Mouse (Mus musculus) thymus, postnatal 4 days (tissue): Measurements from ENCODE around the gene Plk3.
A peak's percentile ranks its signal among the peaks of the same experiment; 100 is the strongest.

Source experiments
- DNase-seq: peaks from one replicate; pipeline ENCODE4 v3.0.0; 2021

Gene Plk3

DNA sequence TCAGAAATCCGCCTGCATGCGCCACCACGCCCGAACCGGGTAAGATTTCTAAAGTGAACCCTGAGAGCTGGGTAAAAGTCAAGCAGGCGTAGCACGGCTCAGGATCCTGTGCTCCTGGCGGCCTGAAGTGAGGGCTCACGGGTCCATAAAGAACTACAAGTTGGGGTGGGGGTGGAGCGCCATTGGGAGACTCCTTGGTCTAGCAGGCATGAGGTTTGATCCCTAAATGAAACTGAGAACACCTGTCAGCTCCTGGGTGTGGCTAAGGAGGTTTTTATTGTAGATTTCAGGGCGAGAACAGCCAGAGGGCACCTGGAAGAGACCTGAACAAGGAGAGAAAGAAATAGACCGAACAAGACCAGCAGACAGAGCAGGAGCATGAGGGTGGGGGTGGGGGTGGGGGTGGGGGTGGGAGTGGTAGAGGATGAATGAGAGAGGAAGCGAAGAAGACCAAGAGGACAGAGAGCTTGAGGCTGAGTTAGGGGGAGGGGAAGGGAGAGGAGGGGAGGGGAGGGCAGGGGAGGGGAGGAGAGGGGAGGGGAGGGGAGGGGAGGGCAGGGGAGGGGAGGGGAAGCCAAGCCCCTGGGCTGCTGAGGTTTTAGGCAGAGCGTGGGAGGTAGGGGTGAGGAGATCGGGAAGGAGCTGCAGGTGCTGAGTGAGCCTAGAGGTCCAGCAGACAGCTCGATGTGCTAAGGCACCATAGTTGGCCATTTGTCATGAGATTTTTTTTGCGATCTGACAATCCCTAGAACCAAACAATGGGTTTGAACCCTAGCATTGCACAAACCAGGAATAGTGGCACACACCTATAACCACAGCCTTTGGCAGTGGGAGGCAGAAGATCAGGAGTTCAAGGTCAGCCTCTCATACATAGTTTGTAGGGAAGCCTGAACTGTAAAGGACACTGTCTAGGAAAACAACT, 4.8 kb upstream of the Plk3 start:
- DNase-seq: no peak

GRCm38 (mm10) chr4:117136034-117136433, 2.3 kb upstream of the Plk3 start:
- no peak for DNase-seq

GRCm38 (mm10) chr4:117134601-117134995, 835 bp upstream of the Plk3 start:
- DNase-seq: no peak

GRCm38 (mm10) chr4:117133366-117133796, 382 bp downstream of the Plk3 start:
- no peak for DNase-seq

GRCm38 (mm10) chr4:117132794-117133143, 994 bp downstream of the Plk3 start:
- DNase-seq: no peak

GRCm38 (mm10) chr4:117131890-117132793, 1.6 kb downstream of the Plk3 start:
- no peak for DNase-seq

DNA sequence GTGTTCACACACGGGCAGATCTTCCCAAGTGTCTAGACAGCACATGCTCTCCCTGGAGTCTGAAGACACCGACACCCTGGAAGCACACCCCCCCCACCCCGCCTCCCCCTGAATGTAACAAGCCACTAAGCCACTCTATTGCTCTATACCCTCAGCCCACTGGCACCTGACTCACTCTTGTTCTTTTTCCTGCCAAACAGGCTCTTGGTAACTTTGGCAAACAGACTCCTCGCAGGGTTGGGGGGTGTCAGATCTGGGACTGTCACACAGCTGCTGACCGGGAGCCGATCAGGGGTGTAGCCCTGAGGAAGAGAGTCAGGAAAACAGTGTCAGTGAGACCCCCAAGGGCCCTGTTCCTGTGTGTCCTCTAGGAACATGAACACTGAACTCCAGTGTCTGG, 2.6 kb downstream of the Plk3 start:
- no peak for DNase-seq

DNA sequence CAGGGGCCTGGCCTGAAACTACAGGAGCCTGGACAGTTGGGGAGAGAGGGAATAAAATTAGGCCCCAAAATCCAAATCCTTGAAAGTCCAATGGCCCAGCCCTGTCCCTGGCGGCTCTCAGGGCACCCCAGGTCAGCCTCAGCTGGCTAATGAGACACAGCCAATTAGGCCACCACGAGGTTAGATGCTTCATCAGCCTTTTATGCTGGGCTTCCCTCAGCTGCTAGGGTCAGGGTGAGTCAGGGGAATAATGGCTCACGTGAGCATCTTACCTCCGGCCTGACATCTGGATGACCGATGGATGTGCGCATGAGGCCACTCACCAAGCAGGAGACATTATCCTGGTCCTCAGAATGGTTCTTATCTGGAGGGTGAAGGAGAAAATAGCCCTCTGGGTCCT, 3.0 kb downstream of the Plk3 start:
- DNase-seq: no peak

DNA sequence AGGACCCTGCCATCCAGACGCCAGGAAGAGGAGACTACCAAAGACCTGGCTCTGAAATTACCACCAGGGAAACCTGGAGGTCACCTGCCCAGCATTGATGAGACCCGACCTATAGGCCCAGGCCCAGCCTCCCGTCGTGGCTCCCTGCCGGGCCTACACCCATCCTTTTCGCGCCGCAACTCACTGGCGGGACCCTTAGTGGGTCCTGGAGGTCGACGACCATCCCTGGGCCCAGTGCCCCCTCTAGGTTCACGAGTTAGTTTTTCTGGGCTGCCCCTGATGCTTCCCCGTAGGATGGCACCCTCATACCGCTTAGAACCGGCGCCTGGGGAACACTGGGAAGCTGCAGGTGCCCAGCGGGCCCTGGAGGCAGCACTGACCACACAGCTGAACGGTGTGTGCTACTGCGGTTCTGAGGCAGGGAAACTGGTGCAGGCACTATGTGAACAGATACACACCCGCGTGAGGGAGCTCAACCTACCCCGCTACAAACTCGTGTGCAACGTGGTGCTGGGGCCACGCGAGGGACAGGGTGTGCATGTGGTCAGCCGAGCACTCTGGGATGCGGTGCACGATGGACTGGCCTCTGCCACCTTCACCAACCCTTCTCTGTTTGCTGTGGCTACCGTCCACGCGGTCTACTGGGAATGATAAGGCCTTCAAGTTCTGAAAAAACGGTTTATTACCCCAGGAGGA, 5.6 kb downstream of the Plk3 start:
- no peak for DNase-seq

DNA sequence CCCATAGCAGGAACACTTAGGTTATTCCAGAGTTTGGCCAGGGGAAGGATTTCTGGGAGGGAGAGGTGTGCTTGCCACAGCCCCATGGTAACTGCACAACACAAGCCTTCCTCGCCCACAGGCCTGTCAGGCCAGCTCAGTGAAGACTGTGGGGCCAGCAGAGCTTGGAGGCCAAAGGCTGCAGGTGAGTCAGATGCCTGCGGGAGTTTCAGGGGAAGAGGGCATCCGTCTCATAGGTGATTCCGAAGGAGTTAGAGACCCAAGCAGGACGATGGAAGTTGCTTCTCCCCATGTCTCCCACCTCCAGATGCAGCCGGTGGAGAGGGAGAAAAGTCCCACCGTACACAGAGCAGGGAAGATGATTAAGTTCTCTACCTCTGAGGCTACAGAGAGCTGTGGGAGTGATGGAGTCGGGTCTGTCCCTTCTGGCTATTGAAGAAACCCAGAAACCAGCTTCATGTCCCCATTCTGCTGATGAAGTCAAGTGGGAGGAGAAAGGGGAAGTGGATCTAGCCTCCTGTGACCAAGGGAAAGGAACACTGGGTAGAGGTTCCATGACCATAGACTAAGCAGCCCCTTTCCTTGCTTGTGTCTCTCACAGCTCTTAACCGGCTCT, 7.0 kb downstream of the Plk3 start, which contains the start of gene Tctex1d4:
Gene Tctex1d4, plus strand, starts transcription at position 120 of the 616 bp plus-strand sequence.
- DNase-seq: no peak

DNA sequence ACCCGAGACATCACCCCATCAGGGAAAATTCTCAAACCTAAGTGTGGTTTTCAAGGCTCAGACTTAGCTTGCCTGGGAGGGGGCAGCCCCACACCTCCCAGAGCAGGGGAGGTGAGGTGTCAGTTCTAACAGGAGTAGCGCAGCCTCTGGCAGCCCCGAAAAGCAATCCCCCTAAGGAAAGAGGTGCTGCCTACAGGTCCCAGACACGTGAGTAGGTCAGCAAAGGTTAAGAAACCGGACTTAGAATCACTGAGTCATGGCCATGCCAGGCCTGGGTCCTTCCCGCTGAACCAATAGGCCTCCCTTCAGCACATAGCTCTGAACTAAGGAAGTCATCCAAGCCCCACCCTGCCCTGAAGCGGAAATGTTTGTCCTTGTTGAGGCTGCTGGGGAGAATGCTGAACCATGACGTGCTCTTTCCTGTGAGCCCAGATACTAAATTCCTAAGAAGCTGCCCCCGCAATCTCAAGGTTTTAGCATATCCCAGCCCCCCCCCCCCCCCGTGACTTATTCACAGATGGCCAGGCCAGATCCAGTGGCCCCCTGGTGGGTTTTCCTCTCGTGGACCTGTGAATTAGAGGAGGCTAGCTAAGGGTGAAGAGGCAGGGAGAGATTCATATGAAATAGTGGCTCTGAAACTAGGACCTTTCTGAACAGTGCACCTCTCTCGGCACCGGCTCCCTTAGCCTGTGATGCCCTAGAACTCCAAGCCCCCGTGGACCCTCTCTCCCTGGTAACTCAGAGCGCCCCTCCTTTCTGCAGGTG, 7.7 kb downstream of the Plk3 start:
- DNase-seq: peak; percentile 71

DNA sequence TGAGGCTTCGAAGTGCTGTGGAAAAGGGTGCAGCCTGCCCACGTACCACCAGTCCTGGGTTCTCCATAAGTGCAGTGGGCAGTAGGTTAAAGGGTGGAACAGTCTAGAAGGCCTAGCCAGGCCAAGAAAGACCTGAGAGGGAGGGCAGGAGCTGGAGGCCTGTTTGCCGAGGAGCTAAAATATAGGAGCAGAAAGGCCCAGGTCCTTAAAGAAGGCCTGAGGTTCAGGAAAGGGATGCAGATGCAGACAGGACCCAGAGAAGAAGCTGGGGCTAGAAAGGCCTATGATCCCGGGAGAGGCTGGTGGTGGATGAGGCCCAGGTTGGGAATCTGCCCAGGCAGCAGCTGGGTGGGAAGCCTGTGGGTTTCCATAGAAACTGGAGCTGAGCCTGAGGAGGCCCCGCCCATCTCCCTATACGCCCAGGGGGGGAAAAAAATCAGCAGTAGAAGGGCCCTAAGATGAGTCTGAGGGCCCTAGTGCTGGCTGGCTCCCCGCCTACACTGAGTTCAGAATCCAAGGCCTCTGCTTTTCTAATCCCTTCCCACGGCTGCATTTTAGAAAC, 8.3 kb downstream of the Plk3 start, which contains the start of gene Btbd19:
Gene Btbd19, minus strand, starts transcription at position 378 of the 562 bp plus-strand sequence.
- peak; percentile 45 for DNase-seq

GRCm38 (mm10) chr4:117124518-117125347, 9.0 kb downstream of the Plk3 start:
- peak; percentile 70 for DNase-seq

GRCm38 (mm10) chr4:117124218-117124517, 9.6 kb downstream of the Plk3 start:
- no peak for DNase-seq

GRCm38 (mm10) chr4:117123546-117124217, 10.1 kb downstream of the Plk3 start:
- no peak for DNase-seq

GRCm38 (mm10) chr4:117122209-117122608, 11.6 kb downstream of the Plk3 start:
- DNase-seq: no peak

- peak; percentile 96 for DNase-seq
Observed at GRCm38 (mm10) chr4:117120445-117121414, 13.0 kb downstream of the Plk3 start.

GRCm38 (mm10) chr4:117120052-117120444, 13.7 kb downstream of the Plk3 start:
- DNase-seq: no peak

DNA sequence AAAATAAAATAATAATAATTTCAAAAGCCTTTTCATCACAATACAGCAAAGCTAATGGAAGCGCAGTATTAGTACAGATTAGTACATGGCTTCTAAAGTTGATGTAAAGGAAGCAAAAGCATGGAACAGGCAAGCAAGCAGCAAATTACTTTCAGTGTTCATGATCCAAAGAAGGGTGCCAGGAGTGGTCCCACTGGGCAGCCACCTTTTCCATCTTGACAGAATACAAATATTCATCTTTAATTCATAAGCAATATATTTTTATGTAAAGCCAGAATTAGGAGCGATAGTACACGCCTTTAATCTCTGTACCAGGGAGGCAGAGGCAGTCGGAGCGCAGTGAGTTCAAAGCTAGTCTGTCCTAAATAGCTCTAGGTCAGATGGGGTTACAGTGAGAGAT, 14.1 kb downstream of the Plk3 start:
- no peak for DNase-seq
